Mouse (Mus musculus) lung, embryonic 15.5 days (tissue): ENCODE data around the gene Gm8020. TPM values are rescaled to one million over a fixed set of nuclear protein-coding genes. Genes with fewer than 3 reads are reported as not detected.
"Not testable (repeated sequence)": the region's sequence is repeated elsewhere in the genome, so short reads cannot be mapped to it uniquely, and the experiment has no call there.

Experiments
- ATAC-seq: fragments of 200-750 bp; cut with Nextera tagmentation; 2 replicates; pipeline ENCODE4 v1.8.0; 2017; ENCODE audit warnings: moderate number of reproducible peaks, borderline replicate concordance; ENCODE audit not compliant: low FRiP score, low TSS enrichment; ENCODE audit errors: extremely low read depth
- H3K27ac ChIP-seq: fragments of 300-500 bp; sonication (generic); 2 replicates; pipeline ENCODE4 v1.5.1; 2015; ENCODE audit warnings: moderate library complexity, mild to moderate bottlenecking, inconsistent platforms
- H3K27me3 ChIP-seq: fragments of 300-500 bp; sonication (generic); 2 replicates; pipeline ENCODE4 v1.6.1; 2015; ENCODE audit warnings: inconsistent platforms
- H3K36me3 ChIP-seq: fragments of 300-500 bp; sonication (generic); 2 replicates; pipeline ENCODE4 v1.6.1; 2015; ENCODE audit warnings: inconsistent platforms
- H3K4me1 ChIP-seq: fragments of 300-500 bp; sonication (generic); 2 replicates; pipeline ENCODE4 v1.6.1; 2015; ENCODE audit warnings: inconsistent platforms
- H3K4me2 ChIP-seq: fragments of 300-500 bp; sonication (generic); 2 replicates; pipeline ENCODE4 v1.6.1; 2015; ENCODE audit warnings: inconsistent platforms, mild to moderate bottlenecking, moderate library complexity
- H3K4me3 ChIP-seq: fragments of 300-500 bp; sonication (generic); 2 replicates; pipeline ENCODE4 v1.5.1; 2015; ENCODE audit warnings: mild to moderate bottlenecking, inconsistent platforms
- H3K9ac ChIP-seq: fragments of 300-500 bp; sonication (generic); 2 replicates; pipeline ENCODE4 v1.6.1; 2015; ENCODE audit warnings: inconsistent platforms
- H3K9me3 ChIP-seq: fragments of 300-500 bp; sonication (generic); 2 replicates; pipeline ENCODE4 v1.6.1; 2016; ENCODE audit warnings: inconsistent platforms
- WGBS: fragments of 180-500 bp; shearing (Covaris S2); methylation state at CpG from one replicate; pipeline ENCODE4 v1.1.7; 2015; 5-methylcytosine and 5-hydroxymethylcytosine counted together
- polyA plus RNA-seq: library from polyadenylated mRNA; unstranded; fragments of >200 nt; fragmentation: Nextera tagmentation; extraction: Ambion mirVana; gene quantifications from 2 replicates; pipeline ENCODE4 v1.2.1, GENCODE M21; 2015

Gm8020 gene
- polyA plus RNA-seq, result not detected in 2 replicates

GRCm38 (mm10) chr14:42502249-42502648 lies at the start of gene Gm8020:
Gm8020 (minus strand) TSS chr14:42502349.
- not testable (repeated sequence) for H3K4me2 ChIP-seq, H3K27ac ChIP-seq, H3K27me3 ChIP-seq, H3K36me3 ChIP-seq, H3K4me1 ChIP-seq, H3K9me3 ChIP-seq, ATAC-seq, H3K9ac ChIP-seq, H3K4me3 ChIP-seq
- WGBS, result 86% methylated on average over 2 of the region's 3 CpGs

GRCm38 (mm10) chr14:42543170-42543701 lies 41.1 kb upstream of the Gm8020 start:
- H3K36me3 ChIP-seq, H3K4me1 ChIP-seq, ATAC-seq, H3K9me3 ChIP-seq, H3K9ac ChIP-seq, H3K27me3 ChIP-seq, H3K27ac ChIP-seq, H3K4me2 ChIP-seq, H3K4me3 ChIP-seq: not testable (repeated sequence)
- WGBS, result 7% methylated on average over 14 of the region's 31 CpGs

GRCm38 (mm10) chr14:42542316-42543169 lies 40.4 kb upstream of the Gm8020 start:
- not testable (repeated sequence) for ATAC-seq, H3K4me3 ChIP-seq, H3K9ac ChIP-seq, H3K9me3 ChIP-seq, H3K4me2 ChIP-seq, H3K36me3 ChIP-seq, H3K4me1 ChIP-seq, H3K27me3 ChIP-seq, H3K27ac ChIP-seq
- WGBS, result 19% methylated on average over 19 of the region's 29 CpGs

- not testable (repeated sequence) for H3K4me2 ChIP-seq, H3K9me3 ChIP-seq
- 94% methylated on average over 1 of the region's 3 CpGs for WGBS
Measured at GRCm38 (mm10) chr14:42524182-42524581, 22.0 kb upstream of the Gm8020 start, which contains the start of gene Gm8024. Gm8024 (minus strand) TSS chr14:42524282.

GRCm38 (mm10) chr14:42463581-42463980 lies 38.6 kb downstream of the Gm8020 start, which contains the start of gene Gm8011:
Gm8011 (plus strand) TSS chr14:42463881.
- H3K4me2 ChIP-seq, H3K27me3 ChIP-seq, H3K4me3 ChIP-seq, H3K36me3 ChIP-seq, ATAC-seq, H3K9ac ChIP-seq, H3K4me1 ChIP-seq, H3K9me3 ChIP-seq, H3K27ac ChIP-seq: not testable (repeated sequence)
- 55% methylated on average over 2 of the region's 2 CpGs for WGBS

More at GRCm38 (mm10) chr14:42524182-42524581, 22.0 kb upstream of the Gm8020 start, which contains the start of gene Gm8024:
- not testable (repeated sequence) for H3K9ac ChIP-seq, H3K27ac ChIP-seq, H3K36me3 ChIP-seq, H3K4me1 ChIP-seq, H3K27me3 ChIP-seq, ATAC-seq, H3K4me3 ChIP-seq

Other genes starting within 250 kb of the Gm8020 start
- gene Gm17026, start 242.3 kb downstream of the Gm8020 start, polyA plus RNA-seq, result not detected in 2 replicates
- not detected in 2 replicates for gene Gm9611, start 205.0 kb downstream of the Gm8020 start, polyA plus RNA-seq
- not detected in 2 replicates for gene Gm7995, start 192.1 kb downstream of the Gm8020 start, polyA plus RNA-seq
- not detected in 2 replicates for gene Gm8005, start 62.7 kb downstream of the Gm8020 start, polyA plus RNA-seq
- not detected in 2 replicates for gene Gm8011, start 38.5 kb downstream of the Gm8020 start, polyA plus RNA-seq
- not detected in 2 replicates for gene Gm8024, start 21.9 kb upstream of the Gm8020 start, polyA plus RNA-seq
- gene Gm17124, start 97.5 kb upstream of the Gm8020 start, polyA plus RNA-seq, result not detected in 2 replicates
- gene Gm3633, start 139.6 kb upstream of the Gm8020 start, polyA plus RNA-seq, result not detected in 2 replicates
- gene Gm10378, start 153.6 kb upstream of the Gm8020 start, polyA plus RNA-seq, result not detected in 2 replicates